Mouse (Mus musculus) kidney, postnatal 14 days (tissue): ENCODE measurements around the gene Sema4g.

Experiments used
- DNase-seq: peaks from one replicate; pipeline ENCODE4 v3.0.0; 2022; ENCODE audit warnings: mixed read lengths

Sema4g gene

GRCm38 (mm10) chr19:45005444-45005843, 16.5 kb downstream of the Sema4g start, which contains the start of gene Twnk:
Twnk (plus strand) TSS chr19:45005663.
- DNase-seq = peak; percentile 72

- peak; percentile 96 for DNase-seq
Observed at GRCm38 (mm10) chr19:45005957-45006712, 17.2 kb downstream of the Sema4g start, which contains the start of gene Mrpl43. Mrpl43 (minus strand) TSS chr19:45006442.

DNA sequence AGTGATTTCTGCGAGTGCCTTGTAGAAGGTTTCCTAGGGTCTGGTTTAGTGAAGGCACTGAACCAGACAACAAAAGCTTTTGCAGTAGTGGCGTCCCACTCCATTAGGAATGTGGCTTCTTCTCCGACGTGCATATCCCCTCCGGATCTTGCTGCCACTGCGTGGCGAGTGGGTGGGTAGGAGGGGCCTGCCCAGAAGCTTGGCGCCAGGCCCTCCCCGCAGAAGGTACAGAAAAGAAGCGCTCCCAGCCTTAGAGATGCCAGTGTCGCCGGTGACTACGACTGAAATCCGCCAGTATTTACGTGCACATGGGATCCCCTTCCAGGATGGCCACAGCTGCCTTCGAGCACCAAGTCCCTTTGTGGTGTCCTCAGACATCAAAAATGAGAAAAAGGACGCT, 18.1 kb downstream of the Sema4g start:
- no peak for DNase-seq

DNA sequence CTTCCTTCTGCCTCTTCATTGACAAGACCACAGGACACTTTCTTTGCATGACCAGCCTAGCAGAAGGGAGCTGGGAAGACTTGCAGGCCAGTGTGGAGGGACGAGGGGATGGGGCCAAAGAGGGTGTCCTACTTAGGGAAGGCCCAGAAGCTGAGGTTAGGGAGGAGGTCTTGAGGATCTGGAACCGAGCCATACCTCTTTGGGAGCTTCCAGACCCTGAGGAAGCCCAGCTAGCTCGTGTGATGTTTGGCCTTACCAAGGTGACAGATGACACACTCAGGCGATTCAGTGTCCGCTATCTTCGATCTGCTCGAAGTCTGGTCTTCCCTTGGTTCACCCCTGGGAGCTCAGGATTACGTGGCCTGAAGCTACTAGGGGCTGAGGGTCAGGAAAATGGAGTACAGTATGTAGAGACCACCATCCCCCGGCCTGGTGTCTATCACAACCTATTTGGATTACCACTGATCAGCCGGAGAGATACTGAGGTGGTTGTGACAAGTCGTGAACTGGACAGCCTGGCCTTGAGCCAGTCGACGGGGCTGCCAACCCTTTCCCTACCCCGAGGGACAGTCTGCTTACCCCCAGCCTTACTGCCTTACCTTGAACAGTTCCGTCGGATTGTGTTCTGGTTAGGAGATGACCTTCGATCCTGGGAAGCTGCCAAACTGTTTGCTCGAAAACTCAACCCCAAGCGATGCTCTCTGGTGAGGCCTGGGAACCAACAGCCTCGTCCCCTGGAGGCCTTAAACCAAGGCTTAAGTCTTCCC, 18.7 kb downstream of the Sema4g start:
- peak; percentile 79 for DNase-seq

- no peak for DNase-seq
Observed at GRCm38 (mm10) chr19:45010646-45011045, 21.7 kb downstream of the Sema4g start.

DNA sequence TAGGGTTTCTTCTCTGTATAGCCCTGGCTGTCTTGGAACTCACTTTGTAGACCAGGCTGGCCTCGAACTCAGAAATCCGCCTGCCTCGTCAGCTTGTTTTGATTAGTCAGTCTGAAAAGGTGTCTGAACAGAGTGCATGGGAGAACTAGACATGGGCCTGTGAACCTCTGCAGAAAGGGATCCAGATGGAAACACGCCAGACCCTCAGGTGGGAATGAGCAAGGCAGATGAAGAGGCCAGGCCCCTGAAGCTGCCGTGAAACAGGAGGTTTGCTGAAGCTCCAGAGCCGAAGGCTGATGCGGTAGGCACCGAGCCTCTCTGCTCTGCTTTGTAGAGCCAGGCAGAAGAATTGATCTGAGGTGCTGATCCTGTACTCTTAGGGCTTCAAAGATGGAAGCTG, 23.3 kb downstream of the Sema4g start:
- no peak for DNase-seq

DNA sequence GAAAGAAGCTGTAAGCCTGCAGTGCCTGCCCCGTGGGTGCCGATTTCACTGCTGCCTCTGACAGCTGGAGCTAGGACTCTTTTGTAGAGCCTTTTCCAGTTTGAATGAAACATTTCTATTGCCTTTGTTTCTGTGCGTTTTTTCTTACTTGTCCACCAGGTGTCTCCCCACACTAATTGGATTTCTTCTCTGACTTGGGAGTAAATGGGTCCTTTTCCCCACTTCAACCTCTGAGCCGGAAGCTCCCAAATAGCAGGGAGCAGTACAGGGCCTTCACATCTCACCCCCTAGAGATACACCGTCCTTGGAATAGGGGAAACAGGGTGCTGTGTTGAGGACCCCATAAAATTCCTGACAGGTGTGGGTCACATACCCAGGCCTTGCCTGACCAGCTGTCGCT, 23.7 kb downstream of the Sema4g start:
- DNase-seq = no peak

GRCm38 (mm10) chr19:45013581-45014225, 24.8 kb downstream of the Sema4g start:
- DNase-seq = no peak

- no peak for DNase-seq
Observed at GRCm38 (mm10) chr19:45014335-45014971, 25.6 kb downstream of the Sema4g start, which contains the start of gene Lzts2. Lzts2 (plus strand) TSS chr19:45014414.

GRCm38 (mm10) chr19:45014981-45015402, 26.1 kb downstream of the Sema4g start:
- peak; percentile 89 for DNase-seq

GRCm38 (mm10) chr19:45015518-45016281, 26.8 kb downstream of the Sema4g start:
- peak; percentile 77 for DNase-seq

GRCm38 (mm10) chr19:45016341-45017215, 27.7 kb downstream of the Sema4g start:
- DNase-seq = peak; percentile 93

DNA sequence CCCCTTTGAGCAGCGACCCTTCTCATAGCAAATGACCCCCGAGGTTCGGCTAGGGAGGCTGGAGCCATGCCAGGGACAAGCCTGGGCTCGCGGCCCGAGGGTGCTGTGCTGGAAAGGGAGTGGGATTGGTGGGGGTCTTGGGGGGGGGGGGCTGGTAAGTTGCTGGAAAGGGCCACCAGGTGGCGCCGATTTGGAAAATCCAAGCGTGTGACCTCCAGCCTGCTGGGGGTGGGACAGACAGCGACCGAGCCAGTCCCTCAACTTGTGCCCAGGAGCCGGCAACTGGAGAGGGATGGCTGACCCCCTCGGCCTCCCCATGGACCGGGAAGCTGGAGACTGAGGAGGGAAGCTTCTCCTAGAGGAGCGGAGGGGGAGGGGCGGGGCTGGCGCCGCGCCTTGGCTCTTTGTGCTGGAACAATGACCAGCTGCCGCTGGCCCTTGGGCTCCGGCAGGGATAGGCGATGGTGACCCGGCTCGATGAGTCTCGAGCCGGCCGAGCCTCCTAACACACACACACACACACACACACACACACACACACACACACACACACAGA, 28.4 kb downstream of the Sema4g start:
- DNase-seq = peak; percentile 93

- DNase-seq = peak; percentile 95
Observed at GRCm38 (mm10) chr19:45017909-45018308, 29.0 kb downstream of the Sema4g start.

GRCm38 (mm10) chr19:45018351-45018831, 29.5 kb downstream of the Sema4g start:
- no peak for DNase-seq

- DNase-seq = peak; percentile 79
Observed at GRCm38 (mm10) chr19:45020348-45020747, 31.4 kb downstream of the Sema4g start.

GRCm38 (mm10) chr19:45021362-45021761, 32.5 kb downstream of the Sema4g start:
- DNase-seq = no peak

DNA sequence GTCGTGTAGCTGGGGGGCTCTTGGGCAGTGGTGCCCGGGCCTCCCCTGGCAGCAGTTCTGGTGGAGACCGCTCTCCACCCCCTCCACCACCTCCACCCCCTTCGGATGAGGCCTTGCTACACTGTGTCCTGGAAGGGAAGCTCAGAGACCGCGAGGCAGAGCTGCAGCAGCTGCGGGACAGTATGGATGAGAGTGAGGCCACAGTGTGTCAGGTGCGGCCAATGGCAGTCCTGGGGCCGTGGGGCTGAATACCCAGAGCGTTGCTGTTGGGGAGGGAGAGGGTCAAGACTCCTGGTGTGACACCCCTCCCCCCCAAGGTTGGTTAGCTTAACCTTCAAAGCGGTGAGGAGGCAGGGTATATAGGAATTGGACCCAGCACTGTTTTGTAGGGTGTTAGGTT, 35.1 kb downstream of the Sema4g start:
- DNase-seq = no peak

GRCm38 (mm10) chr19:45024775-45025174, 35.9 kb downstream of the Sema4g start:
- no peak for DNase-seq

- no peak for DNase-seq
Observed at GRCm38 (mm10) chr19:45025937-45026568, 37.2 kb downstream of the Sema4g start.
